Mouse (Mus musculus) kidney, adult 11 months (tissue): Measurements from ENCODE around the gene Gm15128.
"Not testable (repeated sequence)": the region's sequence is repeated elsewhere in the genome, so short reads cannot be mapped to it uniquely, and the experiment has no call there.

Source experiments
- DNase-seq: peaks from one replicate; pipeline ENCODE4 v3.0.0; 2022

Gm15128 gene

DNA sequence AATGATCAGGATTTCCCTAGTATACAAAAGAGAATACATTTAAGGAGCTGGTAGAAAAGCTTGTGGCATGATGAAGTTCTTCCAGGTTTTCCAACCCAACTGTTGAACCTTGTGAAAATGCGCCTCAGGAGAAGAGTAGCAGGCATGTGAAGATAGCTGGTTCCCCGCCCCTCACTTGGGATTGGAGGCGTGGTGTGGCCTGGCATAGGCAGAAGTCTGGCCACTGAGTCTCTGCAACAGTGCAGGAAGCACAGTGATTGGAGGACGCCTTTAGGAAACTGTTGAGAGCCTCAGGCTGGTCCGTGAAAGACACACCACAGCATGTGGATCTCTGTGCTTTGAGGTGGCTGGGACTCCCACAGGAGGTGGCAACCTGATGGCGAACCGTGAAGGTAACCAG lies at the start of gene Gm15128:
Gene Gm15128, plus strand, starts transcription at position 301 of the 400 bp plus-strand sequence.
- not testable (repeated sequence) for DNase-seq
